Mouse (Mus musculus): ENCODE data around the gene Urb1. TPM values are rescaled to one million over a fixed set of nuclear protein-coding genes. Genes with fewer than 3 reads are reported as not detected.

Urb1 gene
- total RNA-seq, 1 experiment: 51.3 TPM

GRCm38 (mm10) chr16:90701541-90701940, 108.7 kb downstream of the Urb1 start:
- in situ Hi-C loops (cut with MboI; ENCODE audit: low sequenced_read_pairs in 2 of 2, unreplicated experiment in 2 of 2): no loop called here
- TF ChIP-seq ZNF384 (IDR thresholded peaks at IDR 0.05; ENCODE audit: low read depth, low read length) (no peak), HCFC1 (IDR thresholded peaks at IDR 0.05; ENCODE audit: borderline replicate concordance, insufficient read depth, low read length) (no peak), MAFK (IDR thresholded peaks at IDR 0.05; ENCODE audit: insufficient read depth, low read depth, low read length) (no peak), CHD2 (IDR thresholded peaks at IDR 0.05; ENCODE audit: low read depth, low read length) (no peak), ZC3H11A (IDR thresholded peaks at IDR 0.05; ENCODE audit: borderline replicate concordance, low read depth, low read length) (no peak)
- no peak for DNase-seq (ENCODE audit: low read depth, low spot score)
- Histone ChIP-seq H3K27ac (ENCODE audit: insufficient read depth, low read depth, low read length, poor library complexity, severe bottlenecking) (no peak overlapping the region), H3K9me3 (ENCODE audit: control insufficient read depth, insufficient read depth, low read depth, low read length) (no peaks in the 10 kb centered on the region), H3K36me3 (ENCODE audit: control insufficient read depth, insufficient read depth, low read length, poor library complexity, severe bottlenecking) (no peaks in the 10 kb centered on the region), H3K4me3 (ENCODE audit: insufficient read depth in 1 of 2, low read depth in 1 of 2, low read length in 2 of 2, poor library complexity in 1 of 2, severe bottlenecking in 1 of 2) (no peak overlapping the region), H3K4me1 (ENCODE audit: control insufficient read depth in 2 of 2, insufficient read depth in 2 of 2, low read length in 2 of 2, poor library complexity in 1 of 2) (peaks cover 0 to 1% of the 10 kb centered on the region in 2 experiments; a peak in 1 of 4 replicates), H3K9ac (ENCODE audit: insufficient read depth, low read depth, low read length, poor library complexity, severe bottlenecking) (no peak overlapping the region)

Other genes with a start within 250 kb of the Urb1 start
- 21.3 and 22.4 TPM in 2 replicates for gene Mis18a, start 83.0 kb downstream of the Urb1 start, total RNA-seq (2012; rRNA removed)
- gene Mrap, start 72.2 kb downstream of the Urb1 start, total RNA-seq (2012; rRNA removed): 0.32 TPM in 1 of 2 replicates, not detected in the other
- 1.1 and 2.0 TPM in 2 replicates for gene Eva1c, start 16.3 kb upstream of the Urb1 start, total RNA-seq (2012; rRNA removed)
- 26.1 and 26.8 TPM in 2 replicates for gene Cfap298, start 124.7 kb upstream of the Urb1 start, total RNA-seq (2012; rRNA removed)
- 8.0 and 8.9 TPM in 2 replicates for gene Synj1, start 200.9 kb upstream of the Urb1 start, total RNA-seq (2012; rRNA removed)
- 54.7 and 57.9 TPM in 2 replicates for gene Paxbp1, start 234.1 kb upstream of the Urb1 start, total RNA-seq (2012; rRNA removed)

Data from ES-E14 (cell line).